Mouse (Mus musculus): Measurements from ENCODE around the gene Trim7.

- TF ChIP-seq CTCF (IDR thresholded peaks at IDR 0.05; ENCODE audit: low read depth, low read length) (no peak), GATA2 (IDR thresholded peaks at IDR 0.05; ENCODE audit: borderline replicate concordance, low read depth, low read length) (no peak), GATA1 (IDR thresholded peaks at IDR 0.05; ENCODE audit: borderline replicate concordance, low read length) (no peak), POLR2AphosphoS5 (IDR thresholded peaks at IDR 0.05; ENCODE audit: insufficient replicate concordance, low read depth, low read length) (no peak), TAL1 (conservative IDR thresholded peaks at IDR 0.05; ENCODE audit: low read depth, low read length) (no peak)
Measured at GRCm38 (mm10) chr11:48871817-48872541, 46.0 kb downstream of the Trim7 start.

Data from G1E (cell line).